Mouse (Mus musculus) frontal cortex, postnatal 14 days (tissue): ENCODE measurements around the gene Sgk2.

Source experiments
- DNase-seq, 2 experiments: peaks; one replicate each; pipeline ENCODE4 v3.0.0; 2022; ENCODE audit warnings: low spot score in 2 of 2

Gene Sgk2

GRCm38 (mm10) chr2:162991394-162992083 is 4.4 kb downstream of the Sgk2 start:
- no peak for DNase-seq

GRCm38 (mm10) chr2:162992084-162992437 is 4.9 kb downstream of the Sgk2 start:
- DNase-seq = no peak

GRCm38 (mm10) chr2:162993881-162994616 is 6.9 kb downstream of the Sgk2 start:
- DNase-seq = no peak

- DNase-seq = peak in 1 of 2 experiments; percentile 48
Observed at GRCm38 (mm10) chr2:162998528-162999230, 11.5 kb downstream of the Sgk2 start.

GRCm38 (mm10) chr2:162999744-163000143 is 12.6 kb downstream of the Sgk2 start:
- no peak for DNase-seq

- DNase-seq = no peak
Observed at GRCm38 (mm10) chr2:163001071-163001470, 13.9 kb downstream of the Sgk2 start.

GRCm38 (mm10) chr2:163007299-163007698 is 20.2 kb downstream of the Sgk2 start:
- DNase-seq = no peak

- peak; percentile 83 to 90 for DNase-seq
Observed at GRCm38 (mm10) chr2:163016916-163017743, 30.0 kb downstream of the Sgk2 start, which contains the start of gene Ift52. Gene Ift52, plus strand, starts transcription at chr2:163017354.

GRCm38 (mm10) chr2:163031289-163031688 is 44.2 kb downstream of the Sgk2 start:
- no peak for DNase-seq

GRCm38 (mm10) chr2:163031757-163032156 is 44.6 kb downstream of the Sgk2 start:
- no peak for DNase-seq

- no peak for DNase-seq
Observed at GRCm38 (mm10) chr2:163032622-163033021, 45.5 kb downstream of the Sgk2 start.

GRCm38 (mm10) chr2:163039940-163040339 is 52.8 kb downstream of the Sgk2 start:
- DNase-seq = no peak

- peak; percentile 14 to 63 for DNase-seq
Observed at GRCm38 (mm10) chr2:163048125-163048524, 61.0 kb downstream of the Sgk2 start.

- DNase-seq = no peak
Observed at GRCm38 (mm10) chr2:163049116-163049515, 62.0 kb downstream of the Sgk2 start.

- DNase-seq = no peak
Observed at GRCm38 (mm10) chr2:163051691-163052090, 64.6 kb downstream of the Sgk2 start.

GRCm38 (mm10) chr2:163052101-163052500 is 65.0 kb downstream of the Sgk2 start:
- no peak for DNase-seq

- no peak for DNase-seq
Observed at GRCm38 (mm10) chr2:163052826-163053225, 65.7 kb downstream of the Sgk2 start.

- DNase-seq = peak; percentile 72 to 78
Observed at GRCm38 (mm10) chr2:163054335-163054840, 67.3 kb downstream of the Sgk2 start, which contains the start of gene Mybl2. Gene Mybl2, plus strand, starts transcription at chr2:163054687.

GRCm38 (mm10) chr2:163054891-163055494 is 67.9 kb downstream of the Sgk2 start:
- DNase-seq = no peak

GRCm38 (mm10) chr2:163055715-163056114 is 68.6 kb downstream of the Sgk2 start:
- DNase-seq = no peak

GRCm38 (mm10) chr2:163056584-163056983 is 69.5 kb downstream of the Sgk2 start:
- no peak for DNase-seq
